8 mouse cellular contexts compared by ENCODE assay signal in genomic region chr3:85603811-85604210, GRCm38 (mm10).
"Had no signal": no experiment of that assay in that cellular context is flagged by ENCODE, and none has a peak within 500 bp of the region (broad histone marks: within the 10 kb centered on the region; RNA-seq: fewer than 3 reads in every experiment).

No protein-coding gene starts in this region.

- H3K27me3 ChIP-seq: kidney, embryonic 15.5 days; limb, embryonic 13.5 days; midbrain, embryonic 13.5 days had no signal

- H3K4me1 ChIP-seq: kidney, embryonic 15.5 days had no signal

- H3K36me3 ChIP-seq: kidney, embryonic 15.5 days; limb, embryonic 13.5 days; midbrain, embryonic 13.5 days had no signal

- ATAC-seq: midbrain, embryonic 13.5 days had no signal

- H3K4me3 ChIP-seq: kidney, embryonic 15.5 days; limb, embryonic 13.5 days; midbrain, embryonic 13.5 days had no signal

- H3K4me2 ChIP-seq: kidney, embryonic 15.5 days; limb, embryonic 13.5 days; midbrain, embryonic 13.5 days had no signal

- H3K27ac ChIP-seq: kidney, embryonic 15.5 days; limb, embryonic 13.5 days; liver, embryonic 14.5 days; midbrain, embryonic 13.5 days; stomach, postnatal 0 days had no signal

- DNase-seq: kidney, postnatal 14 days; lung, adult 18-20 months; lung, postnatal 36 days had no signal

- H3K9ac ChIP-seq: kidney, embryonic 15.5 days; limb, embryonic 13.5 days; liver, embryonic 14.5 days; midbrain, embryonic 13.5 days had no signal

- H3K9me3 ChIP-seq: kidney, embryonic 15.5 days; limb, embryonic 13.5 days; midbrain, embryonic 13.5 days had no signal
